ENCODE assay signal across 9 mouse cellular contexts in genomic region chr8:47690674-47691078, GRCm38 (mm10). TPM values are rescaled to one million over a fixed set of nuclear protein-coding genes. Genes with fewer than 3 reads are reported as not detected.
A peak's percentile ranks its signal among the peaks of the same experiment; 100 is the strongest.
DNase-seq lines count a peak whose midpoint lies in the region; ATAC-seq and TF ChIP-seq lines count a peak whose summit lies in the region.
"Had no signal": no experiment of that assay in that cellular context is flagged by ENCODE, and none has a peak within 500 bp of the region (broad histone marks: within the 10 kb centered on the region; RNA-seq: fewer than 3 reads in every experiment).

No protein-coding gene starts in this region.

- peaks cover 8% of the 10 kb centered on the region for H3K9me3 ChIP-seq in CH12.LX (replicated peaks; ENCODE audit: low read length)
- peaks cover 4% of the 10 kb centered on the region; the same call in 1 of the 2 replicates for H3K9me3 ChIP-seq in limb, embryonic 12.5 days
- H3K9me3 ChIP-seq in midbrain, embryonic 12.5 days = 0 out of 2 replicates have a peak, but pooled peaks cover 4% of the 10 kb centered on the region

- 8% methylated on average over 16 of the region's 16 CpGs for WGBS in limb, embryonic 12.5 days
- WGBS in midbrain, embryonic 12.5 days = 0% methylated on average over 16 of the region's 16 CpGs

- peaks cover 2 to 10% of the 10 kb centered on the region in 2 experiments; a peak in 3 of 4 replicates for H3K4me1 ChIP-seq in CH12.LX (ENCODE audit: control insufficient read depth in 1 of 2, insufficient read depth in 2 of 2)
- peaks cover 3% of the 10 kb centered on the region; the same call in 1 of the 2 replicates for H3K4me1 ChIP-seq in limb, embryonic 12.5 days (replicated peaks)
- peaks cover 15% of the 10 kb centered on the region for H3K4me1 ChIP-seq in midbrain, embryonic 12.5 days

- in situ Hi-C loops in CH12.LX (cut with MboI; ENCODE audit: low pct_ligation_motif_present, low pct_unique_long_range_greater_than_20kb, low sequenced_read_pairs) = loop anchor here (25.0 kb wide), 1 partner anchor 303 kb away; no protein-coding TSS in a partner anchor

- H3K27ac ChIP-seq in CH12.LX (ENCODE audit: insufficient read depth, low read depth) = no peak overlapping the region
- no peak overlapping the region for H3K27ac ChIP-seq in limb, embryonic 12.5 days
- H3K27ac ChIP-seq in midbrain, embryonic 12.5 days (replicated peaks) = 0 out of 2 replicates have a peak overlapping the region, but pooled peaks have one; percentile 2

- peak; percentile 71; the same call in 1 of the 2 replicates for TF ChIP-seq EP300 in CH12.LX (IDR thresholded peaks at IDR 0.05; ENCODE audit: low read length)

- H3K79me2 ChIP-seq in CH12.LX (replicated peaks; ENCODE audit: control insufficient read depth, extremely low read depth, insufficient read depth, poor library complexity, severe bottlenecking) = no peaks in the 10 kb centered on the region

- TF ChIP-seq POLR2A in CH12.LX (IDR thresholded peaks at IDR 0.05; ENCODE audit: low read depth, low read length) = no peak

- ATAC-seq in limb, embryonic 12.5 days (ENCODE audit: insufficient number of reproducible peaks, insufficient read depth, low FRiP score, low TSS enrichment, low read depth) = no peak
- ATAC-seq in midbrain, embryonic 12.5 days (ENCODE audit: low FRiP score, low read depth) = peak; percentile 52; the same call in 1 of the 2 replicates
- ATAC-seq: Patski had no signal

- DNase-seq in CH12.LX (ENCODE audit: extremely low read depth) = peak; percentile 40
- DNase-seq in embryo, embryonic 11.5 days (ENCODE audit: low read depth, low spot score) = peak; percentile 14
- DNase-seq in heart, postnatal 10 days = peak; percentile 40 to 52
- no peak for DNase-seq in right cerebral cortex, adult 2 months (ENCODE audit: low spot score in 2 of 2)
- DNase-seq in layer of hippocampus, adult 11-12 months (ENCODE audit: low spot score) = no peak
- DNase-seq in left cerebral cortex, adult 18-20 months (ENCODE audit: low spot score in 2 of 2) = no peak

- dilution Hi-C loops in CH12.LX (cut with MboI; ENCODE audit: extremely low pct_ligation_motif_present, extremely low pct_unique_long_range_greater_than_20kb, low sequenced_read_pairs) = no loop called here

- TF ChIP-seq RAD21 in CH12.LX (IDR thresholded peaks at IDR 0.05; ENCODE audit: low read depth, low read length) = no peak

- peaks cover 5% of the 10 kb centered on the region for H3K27me3 ChIP-seq in CH12.LX (replicated peaks)
- H3K27me3 ChIP-seq in limb, embryonic 12.5 days = peaks cover 8% of the 10 kb centered on the region
- H3K27me3 ChIP-seq in midbrain, embryonic 12.5 days = peaks cover 5% of the 10 kb centered on the region; the same call in 1 of the 2 replicates

- no peaks in the 10 kb centered on the region for H3K36me3 ChIP-seq in CH12.LX (replicated peaks in 1 of 2; ENCODE audit: control insufficient read depth in 1 of 2, insufficient read depth in 1 of 2, low read length in 1 of 2)
- no peaks in the 10 kb centered on the region for H3K36me3 ChIP-seq in limb, embryonic 12.5 days
- H3K36me3 ChIP-seq in midbrain, embryonic 12.5 days = no peaks in the 10 kb centered on the region

- intact Hi-C loops in heart, postnatal 10 days (cut with DNase I) = loop anchor here (2.0 to 10.0 kb wide), 3 partner anchors 14 to 674 kb away; no protein-coding TSS in a partner anchor

- peak overlapping the region; percentile 85 for H3K4me2 ChIP-seq in CH12.LX (ENCODE audit: insufficient read depth, low read depth, poor library complexity, severe bottlenecking)
- peak overlapping the region; percentile 53 for H3K4me2 ChIP-seq in limb, embryonic 12.5 days
- H3K4me2 ChIP-seq in midbrain, embryonic 12.5 days (replicated peaks) = peak overlapping the region; percentile 60

- no peak overlapping the region for H3K9ac ChIP-seq in CH12.LX (ENCODE audit: insufficient read depth, low read depth)
- H3K9ac ChIP-seq in limb, embryonic 12.5 days (replicated peaks) = peak overlapping the region; percentile 42; the same call in 1 of the 2 replicates
- peak overlapping the region; percentile 50; the same call in 1 of the 2 replicates for H3K9ac ChIP-seq in midbrain, embryonic 12.5 days (replicated peaks)

- TF ChIP-seq CTCF in CH12.LX (conservative IDR thresholded peaks at IDR 0.05 in 1 of 2, IDR thresholded peaks at IDR 0.05 in 1 of 2; ENCODE audit: low read depth in 2 of 2, low read length in 2 of 2) = no peak

- peak overlapping the region in 2 of 3 experiments; percentile 19 to 26 for H3K4me3 ChIP-seq in CH12.LX (replicated peaks in 1 of 3; ENCODE audit: low read depth in 2 of 3, low read length in 2 of 3, poor library complexity in 1 of 3)
- peak overlapping the region; percentile 26 for H3K4me3 ChIP-seq in limb, embryonic 12.5 days (replicated peaks)
- H3K4me3 ChIP-seq in midbrain, embryonic 12.5 days = peak overlapping the region; percentile 35

TF ChIP-seq in CH12.LX, 34 proteins besides CTCF, POLR2A, EP300 and RAD21 (continues in another document):
- TF ChIP-seq MXI1 (IDR thresholded peaks at IDR 0.05; ENCODE audit: low read depth, low read length) = no peak; the same call in 1 of the 2 replicates
- TF ChIP-seq ZKSCAN1 (IDR thresholded peaks at IDR 0.05; ENCODE audit: borderline replicate concordance, low read depth, low read length) = no peak
- TF ChIP-seq JUN (IDR thresholded peaks at IDR 0.05; ENCODE audit: insufficient read depth, low read depth, low read length) = no peak
- TF ChIP-seq CHD1 (IDR thresholded peaks at IDR 0.05; ENCODE audit: low read depth, low read length) = no peak
- TF ChIP-seq SMC3 (IDR thresholded peaks at IDR 0.05; ENCODE audit: low read depth, low read length) = no peak
- no peak for TF ChIP-seq USF2 (conservative IDR thresholded peaks at IDR 0.05; ENCODE audit: low read depth, low read length)
- TF ChIP-seq MAZ (IDR thresholded peaks at IDR 0.05; ENCODE audit: low read depth, low read length) = 0 out of 2 replicates have a peak, but pooled peaks have one; percentile 32
- TF ChIP-seq ZNF384 (IDR thresholded peaks at IDR 0.05; ENCODE audit: low read depth, low read length) = no peak
- peak; percentile 85 for TF ChIP-seq IRF4 (IDR thresholded peaks at IDR 0.05; ENCODE audit: low read depth, low read length)
- peak; percentile 66; the same call in 1 of the 2 replicates for TF ChIP-seq SIN3A (IDR thresholded peaks at IDR 0.05; ENCODE audit: low read length)
- TF ChIP-seq MAFK (IDR thresholded peaks at IDR 0.05; ENCODE audit: insufficient replicate concordance, low read length) = peak; percentile 92
- TF ChIP-seq TBP (conservative IDR thresholded peaks at IDR 0.05; ENCODE audit: low read depth, low read length) = no peak
- TF ChIP-seq USF1 (IDR thresholded peaks at IDR 0.05; ENCODE audit: low read depth, low read length) = no peak
- 0 out of 2 replicates have a peak, but pooled peaks have one; percentile 26 for TF ChIP-seq MAX (IDR thresholded peaks at IDR 0.05; ENCODE audit: low read length)
- peak; percentile 63; the same call in 1 of the 2 replicates for TF ChIP-seq TCF12 (IDR thresholded peaks at IDR 0.05; ENCODE audit: low read depth, low read length)
- TF ChIP-seq NRF1 (IDR thresholded peaks at IDR 0.05; ENCODE audit: low read depth, low read length) = no peak
- TF ChIP-seq CHD2 (IDR thresholded peaks at IDR 0.05; ENCODE audit: low read length) = peak; percentile 46; the same call in 1 of the 2 replicates
- TF ChIP-seq NELFE (IDR thresholded peaks at IDR 0.05; ENCODE audit: low read depth, low read length) = no peak
- TF ChIP-seq GABPA (IDR thresholded peaks at IDR 0.05; ENCODE audit: insufficient replicate concordance, low read depth, low read length) = no peak
- TF ChIP-seq PAX5 (IDR thresholded peaks at IDR 0.05; ENCODE audit: low read length) = no peak
- 0 out of 2 replicates have a peak, but pooled peaks have one; percentile 7 for TF ChIP-seq JUND (conservative IDR thresholded peaks at IDR 0.05; ENCODE audit: low read depth, low read length)
- no peak for TF ChIP-seq UBTF (IDR thresholded peaks at IDR 0.05; ENCODE audit: low read depth, low read length)
- no peak for TF ChIP-seq HCFC1 (IDR thresholded peaks at IDR 0.05; ENCODE audit: low read depth, low read length)
- TF ChIP-seq KAT2A (IDR thresholded peaks at IDR 0.05; ENCODE audit: insufficient replicate concordance, low read length) = no peak
- TF ChIP-seq MEF2A (IDR thresholded peaks at IDR 0.05; ENCODE audit: borderline replicate concordance, low read depth, low read length) = peak; percentile 66; the same call in 1 of the 2 replicates
- peak; percentile 44; the same call in 1 of the 2 replicates for TF ChIP-seq ELF1 (IDR thresholded peaks at IDR 0.05; ENCODE audit: low read depth, low read length)
- TF ChIP-seq ZMIZ1 (IDR thresholded peaks at IDR 0.05; ENCODE audit: low read depth, low read length) = no peak
- TF ChIP-seq MYC (IDR thresholded peaks at IDR 0.05; ENCODE audit: low read depth, low read length) = no peak
- 0 out of 2 replicates have a peak, but pooled peaks have one; percentile 26 for TF ChIP-seq RCOR1 (conservative IDR thresholded peaks at IDR 0.05; ENCODE audit: low read depth, low read length)
- no peak for TF ChIP-seq ZC3H11A (IDR thresholded peaks at IDR 0.05; ENCODE audit: low read depth, low read length)
- peak; percentile 69 for TF ChIP-seq ETS1 (conservative IDR thresholded peaks at IDR 0.05; ENCODE audit: low read depth, low read length)
- TF ChIP-seq POLR2AphosphoS2 (IDR thresholded peaks at IDR 0.05; ENCODE audit: low read depth, low read length) = no peak

RNA-seq across cellular contexts. Expression of gene Ing2, which starts 15.3 kb away (rescaled TPM):
- total RNA-seq in CH12.LX (2012; rRNA removed) (5.9 and 7.2 TPM in 2 replicates), CH12.LX (2014; rRNA removed) (16.8 and 21.4 TPM in 2 replicates)
- 22.0 and 25.1 TPM in 2 replicates for polyA plus RNA-seq in CH12.LX (2012; ENCODE audit: insufficient read length, low read depth)
- total RNA-seq in heart, postnatal 10 days (2021) = 10 to 100 TPM; 10.5 to 11.6 TPM
- 15.7 and 17.8 TPM in 2 replicates for polyA plus RNA-seq in limb, embryonic 12.5 days (2016; fragmentation: Nextera tagmentation; extraction: Ambion mirVana)
- polyA plus RNA-seq in midbrain, embryonic 12.5 days (2016; fragmentation: Nextera tagmentation; extraction: Ambion mirVana) = 14.4 and 14.6 TPM in 2 replicates
- 10 to 100 TPM; 53.2 to 53.6 TPM for total RNA-seq in left cerebral cortex, adult 18-20 months (2021)

RNA-seq across cellular contexts. Expression of gene Cdkn2aip, which starts 23.1 kb away (rescaled TPM):
- total RNA-seq in CH12.LX (2012; rRNA removed) (6.7 and 8.7 TPM in 2 replicates), CH12.LX (2014; rRNA removed) (14.7 and 15.5 TPM in 2 replicates)
- polyA plus RNA-seq in CH12.LX (2012; ENCODE audit: insufficient read length, low read depth) = 6.9 and 7.1 TPM in 2 replicates
- total RNA-seq in heart, postnatal 10 days (2021) = 10 to 100 TPM in 1 of 2 experiments, 1 to 10 TPM in 1; 8.8 to 11.9 TPM
- 32.4 and 34.6 TPM in 2 replicates for polyA plus RNA-seq in limb, embryonic 12.5 days (2016; fragmentation: Nextera tagmentation; extraction: Ambion mirVana)
- polyA plus RNA-seq in midbrain, embryonic 12.5 days (2016; fragmentation: Nextera tagmentation; extraction: Ambion mirVana) = 47.7 and 52.1 TPM in 2 replicates
- 10 to 100 TPM; 18.5 to 20.8 TPM for total RNA-seq in left cerebral cortex, adult 18-20 months (2021)

Comparison
In these comparisons a context has a peak if more than half of its experiments do, and no peak if none do; other contexts are left out.
1. DNase-seq: peak in CH12.LX (single experiment), embryo, embryonic 11.5 days (single experiment) and heart, postnatal 10 days (2 of 2); none in right cerebral cortex, adult 2 months (0 of 2), layer of hippocampus, adult 11-12 months (single experiment) and left cerebral cortex, adult 18-20 months (0 of 2).
2. Peak in every context shown above with its lines, with median percentiles within 50 percentile points of each other: H3K4me2 ChIP-seq and H3K4me3 ChIP-seq.